Mouse (Mus musculus) c-Kit-negative CD71-positive TER-119-positive erythroid progenitor cells, embryonic 14.5 days (primary cell): ENCODE results near the gene Dnajc15.

Source experiments
- DNase-seq: peaks from one replicate; pipeline ENCODE4 v3.0.0-alpha.2; 2013; ENCODE audit warnings: low read depth, low spot score

Gene Dnajc15

DNA sequence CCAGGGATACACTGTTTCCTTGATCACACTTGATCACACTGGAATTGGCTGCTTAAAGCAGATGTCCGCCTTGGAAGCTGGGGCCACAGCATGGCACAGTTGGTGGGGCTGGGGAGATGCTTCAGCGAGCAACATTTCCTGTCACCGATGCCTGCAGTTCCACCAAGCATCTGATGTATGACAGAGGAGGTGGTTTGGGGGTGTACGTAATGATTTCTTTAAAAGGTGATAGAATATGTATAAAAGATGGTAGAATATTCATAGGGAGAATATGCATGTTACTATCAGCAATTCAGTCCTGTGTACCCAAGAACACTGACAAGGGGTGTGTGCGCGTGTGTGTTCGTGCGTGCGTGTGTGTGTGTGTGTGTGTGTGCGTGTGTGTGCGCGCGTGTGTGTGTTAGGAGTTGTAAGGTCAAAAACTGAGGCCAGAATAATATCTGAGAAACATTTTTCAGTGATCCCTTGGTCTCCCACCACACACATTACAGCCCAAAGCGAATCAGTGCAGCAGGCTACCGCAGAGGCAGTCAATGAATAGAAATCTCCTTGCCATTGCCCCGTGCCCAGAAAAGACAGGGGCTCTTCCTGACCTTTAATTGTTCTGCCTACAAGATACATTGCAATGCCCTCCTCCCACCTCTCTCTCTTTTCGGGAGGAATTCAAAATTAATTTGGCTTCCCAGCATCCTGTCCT is 73.2 kb downstream of the Dnajc15 start:
- DNase-seq, result no peak

DNA sequence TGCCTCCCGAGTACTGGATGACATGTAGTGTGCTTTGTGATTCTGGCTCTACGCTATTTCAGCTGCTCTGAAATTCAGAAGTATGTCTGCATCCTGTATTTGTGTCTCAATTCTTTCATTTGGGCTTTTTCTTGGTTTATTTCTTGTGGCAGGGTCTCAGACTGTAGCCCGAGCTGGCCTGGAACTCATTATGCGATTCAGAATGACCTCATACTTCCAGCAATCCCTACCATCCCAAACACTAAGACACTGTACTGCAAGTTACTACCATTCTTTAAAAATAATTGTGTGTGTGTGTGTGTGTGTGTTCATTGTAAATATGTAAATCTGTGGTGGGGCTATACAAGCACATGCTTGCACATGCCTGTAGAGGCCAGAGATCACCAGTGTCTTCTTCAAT is 78.4 kb downstream of the Dnajc15 start:
- no peak for DNase-seq

DNA sequence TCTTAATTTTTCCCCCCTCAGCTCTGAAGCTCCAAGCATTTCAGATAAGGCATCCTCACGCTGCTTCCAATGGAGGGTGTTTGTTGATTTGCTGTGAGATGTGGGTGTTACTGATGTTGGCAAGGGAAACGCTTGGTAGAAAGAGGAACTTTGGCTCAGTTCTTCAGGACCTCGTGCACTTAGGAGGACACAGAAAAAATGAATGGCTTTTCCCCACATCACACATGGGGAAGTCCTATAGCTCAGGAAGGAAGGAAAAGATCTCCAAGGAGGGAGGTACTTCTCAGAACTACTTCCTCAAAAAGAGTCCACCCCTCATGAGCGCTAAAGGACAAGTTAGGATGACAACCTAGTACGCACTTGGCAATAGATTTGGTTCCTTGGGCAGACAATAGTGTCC is 79.7 kb downstream of the Dnajc15 start:
- no peak for DNase-seq

DNA sequence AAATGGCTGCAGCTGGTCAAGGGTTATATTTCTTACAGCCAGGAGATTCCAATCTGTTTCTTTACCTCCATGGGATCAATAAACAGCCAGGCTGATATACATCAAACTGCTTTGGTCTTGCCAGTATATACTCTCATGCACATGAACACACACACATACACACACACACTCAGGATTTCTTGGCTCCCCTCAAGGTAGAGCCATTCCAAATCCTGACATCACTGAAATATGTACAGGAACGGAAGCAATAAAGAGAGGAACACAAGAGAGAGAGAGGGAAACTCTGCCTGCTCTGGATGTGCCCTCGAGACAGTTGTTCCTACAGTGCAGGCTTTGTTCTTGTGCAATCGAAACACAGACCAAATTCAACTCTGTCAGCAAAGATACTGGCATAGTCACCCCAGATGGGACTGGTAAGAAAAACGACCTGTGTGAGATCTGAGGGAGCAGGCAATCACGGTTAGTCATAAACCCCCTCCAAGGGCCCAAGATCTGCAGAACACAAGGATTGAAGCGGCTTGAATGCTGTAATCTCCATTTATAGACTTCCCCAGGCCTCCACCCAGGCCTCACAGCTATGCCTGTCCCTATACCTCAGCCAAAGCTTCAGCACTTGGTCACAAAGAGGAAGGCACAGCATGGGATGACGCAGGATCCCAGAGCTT is 80.5 kb downstream of the Dnajc15 start:
- DNase-seq, result no peak

DNA sequence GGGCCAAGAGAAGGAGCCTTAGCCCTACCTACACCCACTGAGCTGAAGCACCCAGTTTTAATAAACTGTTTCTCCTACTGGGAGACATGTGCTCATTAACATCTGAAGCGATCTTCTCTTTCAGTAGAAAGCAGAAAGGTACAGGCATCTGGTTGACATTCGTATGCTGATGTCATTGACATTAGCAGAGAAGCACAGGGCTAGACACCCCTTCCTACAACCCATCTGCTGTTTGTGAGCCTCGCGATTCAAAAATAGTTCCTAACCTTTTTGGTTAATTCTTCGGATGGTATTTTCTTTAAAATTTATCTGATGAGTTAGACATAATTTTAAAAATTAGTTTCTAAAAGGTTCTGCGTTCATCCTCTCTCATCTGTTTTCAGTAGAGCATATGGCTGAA is 81.9 kb downstream of the Dnajc15 start:
- DNase-seq, result no peak

DNA sequence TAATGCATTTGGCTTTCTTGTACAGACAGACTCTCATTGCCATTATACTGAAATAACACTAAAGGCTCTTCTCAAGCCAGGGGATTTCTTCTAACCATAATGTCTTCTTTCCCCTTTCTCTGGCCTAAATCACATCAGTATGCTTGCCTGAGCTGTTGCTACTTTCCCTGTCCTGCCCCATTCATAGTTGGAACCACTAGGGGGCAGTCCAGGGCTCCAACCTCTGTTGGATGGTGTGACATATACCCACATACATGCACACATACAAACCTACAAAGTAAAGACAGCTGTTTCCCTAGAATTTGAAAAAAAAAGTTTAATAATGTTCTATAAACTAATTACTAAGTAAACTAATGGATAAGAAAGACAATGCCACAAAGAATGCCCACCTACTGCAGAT is 91.7 kb downstream of the Dnajc15 start:
- no peak for DNase-seq

DNA sequence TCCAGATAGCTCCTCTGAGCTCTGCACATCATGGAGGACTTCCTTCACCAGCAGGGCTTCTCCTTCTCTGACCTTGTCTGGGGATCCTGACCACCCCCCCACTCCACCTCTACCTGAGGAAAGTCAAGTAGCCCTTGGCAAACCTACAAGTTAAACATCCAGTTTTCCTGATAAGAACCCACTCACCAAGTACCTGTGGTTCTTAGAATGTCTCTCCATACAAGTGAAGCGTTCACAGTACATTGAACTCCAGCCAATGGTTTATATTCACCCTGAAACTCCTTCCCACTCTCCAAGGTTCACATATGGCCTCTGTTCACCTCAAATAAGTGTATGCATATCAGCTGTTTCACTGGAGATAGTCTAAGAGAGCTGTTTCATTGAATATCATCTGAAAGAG is 97.6 kb downstream of the Dnajc15 start:
- no peak for DNase-seq

DNA sequence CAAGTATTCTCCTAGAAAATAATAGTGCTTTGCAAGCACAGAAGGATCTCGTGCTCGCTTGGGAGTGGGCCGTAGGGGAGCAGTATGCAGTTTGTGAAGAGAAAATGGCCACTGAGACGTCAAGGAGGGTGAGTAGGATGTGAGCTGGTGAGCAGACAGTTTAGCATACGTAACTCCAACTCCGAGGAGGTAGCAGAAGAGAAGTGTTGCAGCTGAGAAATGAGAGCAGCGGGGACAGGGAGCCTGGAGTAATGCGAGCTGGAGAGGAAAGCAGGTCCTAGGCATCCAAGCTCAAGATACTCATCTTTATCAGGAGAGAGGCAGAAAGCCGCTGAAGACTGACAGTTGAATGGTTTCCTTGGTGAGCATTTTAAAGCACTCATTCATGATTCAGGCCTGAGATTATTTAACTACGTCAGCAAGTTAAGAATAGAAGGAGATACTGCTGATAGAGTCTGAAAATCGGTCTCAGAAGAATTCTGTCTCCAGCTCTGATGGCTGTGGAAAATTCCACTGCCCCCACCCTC is 98.9 kb downstream of the Dnajc15 start:
- DNase-seq, result no peak

DNA sequence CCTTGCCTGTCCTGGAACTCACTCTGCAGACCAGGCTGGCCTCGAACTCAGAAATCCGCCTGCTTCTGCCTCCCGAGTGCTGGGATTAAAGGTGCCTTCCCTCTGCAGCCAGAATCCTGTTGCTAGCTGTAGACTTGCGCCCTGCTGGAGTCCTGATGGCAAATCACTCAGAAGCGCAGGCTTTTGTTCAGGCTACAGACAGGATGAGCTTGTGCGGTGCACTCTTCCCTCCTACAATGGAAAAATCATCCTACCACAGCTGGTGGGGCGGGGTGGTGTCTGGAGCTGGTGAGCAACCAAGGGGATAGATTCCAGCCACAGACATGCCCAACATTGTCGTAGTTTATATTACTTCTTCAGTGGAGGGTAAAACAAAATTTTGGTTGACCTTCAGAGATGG is 101.6 kb downstream of the Dnajc15 start:
- no peak for DNase-seq

DNA sequence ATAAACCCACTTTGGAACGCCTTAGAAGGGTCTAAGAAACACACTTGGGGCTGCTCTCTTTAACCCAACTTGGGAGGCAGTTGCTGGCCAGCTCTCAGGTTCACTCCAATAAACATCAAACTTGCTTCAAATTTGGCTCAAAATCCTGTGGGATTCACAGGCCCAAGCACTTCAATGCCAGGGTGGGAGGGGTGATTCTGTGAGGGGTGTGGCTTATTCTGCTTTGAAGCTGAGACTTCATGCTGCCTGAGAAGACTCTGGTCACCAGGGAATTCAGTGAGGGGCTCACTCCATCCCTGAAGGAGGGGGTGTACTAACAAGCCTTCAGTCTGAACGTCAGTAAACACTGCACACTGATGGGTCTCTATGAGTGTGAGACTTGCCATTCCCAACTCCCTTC is 103.3 kb downstream of the Dnajc15 start:
- no peak for DNase-seq
